Mouse (Mus musculus) thymus, adult 2 months (tissue): ENCODE data around the gene Slfn2.

ENCODE experiments used
- CTCF ChIP-seq: fragments of 200-500 bp; IDR thresholded peaks from 2 replicates; pipeline ENCODE4 v1.5.1; 2012; ENCODE audit warnings: mild to moderate bottlenecking, control low read depth, low read length, moderate library complexity, borderline replicate concordance; ENCODE audit not compliant: control insufficient read depth, poor library complexity, insufficient read depth; ENCODE audit errors: extremely low read depth
- POLR2A ChIP-seq: fragments of 200-500 bp; IDR thresholded peaks from 2 replicates; pipeline ENCODE4 v1.6.1; 2012; ENCODE audit warnings: mild to moderate bottlenecking, low read length, control low read depth, moderate library complexity; ENCODE audit not compliant: control insufficient read depth, poor library complexity, insufficient read depth; ENCODE audit errors: extremely low read depth

DNA sequence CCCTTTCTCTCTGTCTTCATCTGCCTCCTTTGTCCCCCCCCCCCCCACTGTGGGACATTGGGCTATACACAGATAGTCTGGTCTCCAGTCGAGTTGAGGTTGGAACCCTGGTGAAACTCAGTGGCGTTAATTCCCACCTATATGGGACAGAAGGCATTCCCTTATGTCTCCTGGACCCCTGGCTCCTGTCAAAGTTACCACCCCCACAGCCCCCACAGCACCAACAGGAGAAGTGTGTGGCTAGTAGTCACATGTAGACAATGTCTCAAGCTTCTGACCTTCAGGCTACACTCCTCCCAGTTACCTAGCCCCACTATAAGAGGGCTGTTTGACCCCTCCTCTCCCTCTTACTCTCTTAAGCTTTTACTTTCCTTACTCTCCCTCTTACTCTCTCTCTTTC lies 19.2 kb downstream of the Slfn2 start:
- TF ChIP-seq CTCF (no peak), POLR2A (no peak)
